Mouse (Mus musculus): Measurements from ENCODE around the gene Arhgdia. TPM values are rescaled to one million over a fixed set of nuclear protein-coding genes. Genes with fewer than 3 reads are reported as not detected.

The Arhgdia gene
- total RNA-seq, 1 experiment = 253 TPM

DNA sequence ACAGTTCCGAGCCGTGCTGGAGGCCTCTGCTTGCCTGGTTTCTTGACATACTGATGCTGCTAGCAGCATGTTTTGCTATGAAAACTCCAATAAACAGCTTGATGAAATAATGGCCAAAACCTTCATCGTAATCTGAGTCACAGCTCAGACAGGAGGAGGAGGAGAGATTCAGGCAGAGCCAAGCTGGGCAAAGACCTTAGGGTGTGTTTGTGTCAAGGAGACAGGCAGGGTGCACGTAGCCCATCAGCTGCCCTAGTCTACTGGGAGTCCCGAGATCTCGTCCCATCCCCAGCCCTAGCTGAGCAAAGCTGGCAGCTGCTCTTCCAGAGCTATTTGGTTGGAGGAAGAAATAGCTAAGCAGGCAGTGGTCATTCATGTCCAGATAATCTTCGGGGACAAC lies 24.2 kb upstream of the Arhgdia start:
- in situ Hi-C loops (cut with MboI; ENCODE audit: low sequenced_read_pairs in 2 of 2, unreplicated experiment in 2 of 2) = no loop called here
- H3K4me1 ChIP-seq (ENCODE audit: control insufficient read depth in 2 of 2, insufficient read depth in 2 of 2, low read length in 2 of 2, poor library complexity in 1 of 2) = peaks cover 0 to 21% of the 10 kb centered on the region in 2 experiments; a peak in 3 of 4 replicates

DNA sequence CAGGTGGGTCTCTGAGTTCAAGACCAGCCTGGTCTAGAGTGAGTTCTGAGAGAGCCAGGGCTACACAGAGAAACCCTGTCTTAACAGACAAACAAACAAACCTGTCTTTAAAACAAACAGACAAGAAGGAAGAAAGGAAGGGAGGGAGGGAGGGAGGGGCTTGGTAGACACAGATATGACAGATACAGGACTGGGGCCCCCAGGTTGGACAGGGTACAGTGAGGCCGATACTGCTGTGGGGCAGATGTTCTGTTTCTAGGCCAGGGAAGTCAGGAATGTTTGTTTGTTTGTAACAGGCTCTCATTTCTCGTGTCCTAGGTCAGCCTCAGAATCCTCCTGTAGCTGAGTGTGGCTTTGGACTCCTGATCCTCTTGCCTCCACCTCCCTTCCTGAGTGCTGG lies 22.1 kb upstream of the Arhgdia start:
- peaks cover 0 to 12% of the 10 kb centered on the region in 2 experiments; a peak in 3 of 4 replicates for H3K4me1 ChIP-seq (ENCODE audit: control insufficient read depth in 2 of 2, insufficient read depth in 2 of 2, low read length in 2 of 2, poor library complexity in 1 of 2)
- DNase-seq (ENCODE audit: low read depth, low spot score) = no peak
- no peak overlapping the region for H3K4me3 ChIP-seq (ENCODE audit: insufficient read depth in 1 of 2, low read depth in 1 of 2, low read length in 2 of 2, poor library complexity in 1 of 2, severe bottlenecking in 1 of 2)
- in situ Hi-C loops (cut with MboI; ENCODE audit: low sequenced_read_pairs in 2 of 2, unreplicated experiment in 2 of 2) = no loop called here
- H3K27ac ChIP-seq (ENCODE audit: insufficient read depth, low read depth, low read length, poor library complexity, severe bottlenecking) = no peak overlapping the region
- no peaks in the 10 kb centered on the region for H3K9me3 ChIP-seq (ENCODE audit: control insufficient read depth, insufficient read depth, low read depth, low read length)
- H3K36me3 ChIP-seq (ENCODE audit: control insufficient read depth, insufficient read depth, low read length, poor library complexity, severe bottlenecking) = peaks cover 21% of the 10 kb centered on the region
- TF ChIP-seq ZNF384 (IDR thresholded peaks at IDR 0.05; ENCODE audit: low read depth, low read length) = no peak
- TF ChIP-seq CHD2 (IDR thresholded peaks at IDR 0.05; ENCODE audit: low read depth, low read length) = no peak
- TF ChIP-seq MAFK (IDR thresholded peaks at IDR 0.05; ENCODE audit: insufficient read depth, low read depth, low read length) = no peak
- TF ChIP-seq HCFC1 (IDR thresholded peaks at IDR 0.05; ENCODE audit: borderline replicate concordance, insufficient read depth, low read length) = no peak
- TF ChIP-seq ZC3H11A (IDR thresholded peaks at IDR 0.05; ENCODE audit: borderline replicate concordance, low read depth, low read length) = no peak
- no peak overlapping the region for H3K9ac ChIP-seq (ENCODE audit: insufficient read depth, low read depth, low read length, poor library complexity, severe bottlenecking)

More for the DNA sequence above, 24.2 kb upstream of the Arhgdia start:
- H3K9me3 ChIP-seq (ENCODE audit: control insufficient read depth, insufficient read depth, low read depth, low read length) = no peaks in the 10 kb centered on the region
- no peak for DNase-seq (ENCODE audit: low read depth, low spot score)
- TF ChIP-seq MAFK (IDR thresholded peaks at IDR 0.05; ENCODE audit: insufficient read depth, low read depth, low read length) (no peak), CHD2 (IDR thresholded peaks at IDR 0.05; ENCODE audit: low read depth, low read length) (no peak), ZNF384 (IDR thresholded peaks at IDR 0.05; ENCODE audit: low read depth, low read length) (no peak), ZC3H11A (IDR thresholded peaks at IDR 0.05; ENCODE audit: borderline replicate concordance, low read depth, low read length) (no peak), HCFC1 (IDR thresholded peaks at IDR 0.05; ENCODE audit: borderline replicate concordance, insufficient read depth, low read length) (no peak)
- no peak overlapping the region for H3K27ac ChIP-seq (ENCODE audit: insufficient read depth, low read depth, low read length, poor library complexity, severe bottlenecking)
- H3K4me3 ChIP-seq (ENCODE audit: insufficient read depth in 1 of 2, low read depth in 1 of 2, low read length in 2 of 2, poor library complexity in 1 of 2, severe bottlenecking in 1 of 2) = no peak overlapping the region
- H3K9ac ChIP-seq (ENCODE audit: insufficient read depth, low read depth, low read length, poor library complexity, severe bottlenecking) = no peak overlapping the region
- H3K36me3 ChIP-seq (ENCODE audit: control insufficient read depth, insufficient read depth, low read length, poor library complexity, severe bottlenecking) = peaks cover 25% of the 10 kb centered on the region

DNA sequence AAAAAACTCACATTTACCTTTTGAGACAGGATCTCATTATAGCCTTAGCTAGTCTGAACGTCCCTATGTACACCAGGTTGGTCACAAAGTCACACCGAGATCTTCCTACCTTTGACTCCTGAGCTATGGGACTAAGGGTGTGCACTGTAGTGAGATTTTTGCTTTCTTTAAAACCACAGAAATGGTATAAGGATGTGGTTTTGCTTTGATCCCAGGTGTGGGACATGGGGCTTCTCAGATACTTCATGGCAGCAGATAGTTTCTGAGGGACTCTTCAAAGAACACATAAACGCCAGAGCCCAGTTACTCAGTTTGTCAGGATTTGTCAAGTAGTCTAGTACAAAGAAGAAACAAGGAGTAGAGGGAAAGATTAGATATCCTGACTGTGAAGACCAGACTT lies 19.3 kb upstream of the Arhgdia start:
- no peak for DNase-seq (ENCODE audit: low read depth, low spot score)
- TF ChIP-seq HCFC1 (IDR thresholded peaks at IDR 0.05; ENCODE audit: borderline replicate concordance, insufficient read depth, low read length) (no peak), ZNF384 (IDR thresholded peaks at IDR 0.05; ENCODE audit: low read depth, low read length) (no peak), CHD2 (IDR thresholded peaks at IDR 0.05; ENCODE audit: low read depth, low read length) (no peak), ZC3H11A (IDR thresholded peaks at IDR 0.05; ENCODE audit: borderline replicate concordance, low read depth, low read length) (no peak), MAFK (IDR thresholded peaks at IDR 0.05; ENCODE audit: insufficient read depth, low read depth, low read length) (no peak)
- Histone ChIP-seq H3K9ac (ENCODE audit: insufficient read depth, low read depth, low read length, poor library complexity, severe bottlenecking) (no peak overlapping the region), H3K36me3 (ENCODE audit: control insufficient read depth, insufficient read depth, low read length, poor library complexity, severe bottlenecking) (peaks cover 32% of the 10 kb centered on the region), H3K27ac (ENCODE audit: insufficient read depth, low read depth, low read length, poor library complexity, severe bottlenecking) (no peak overlapping the region), H3K4me3 (ENCODE audit: insufficient read depth in 1 of 2, low read depth in 1 of 2, low read length in 2 of 2, poor library complexity in 1 of 2, severe bottlenecking in 1 of 2) (no peak overlapping the region), H3K9me3 (ENCODE audit: control insufficient read depth, insufficient read depth, low read depth, low read length) (no peaks in the 10 kb centered on the region), H3K4me1 (ENCODE audit: control insufficient read depth in 2 of 2, insufficient read depth in 2 of 2, low read length in 2 of 2, poor library complexity in 1 of 2) (peaks cover 4 to 7% of the 10 kb centered on the region in 2 experiments; a peak in 3 of 4 replicates)
- in situ Hi-C loops (cut with MboI; ENCODE audit: low sequenced_read_pairs in 2 of 2, unreplicated experiment in 2 of 2) = no loop called here

DNA sequence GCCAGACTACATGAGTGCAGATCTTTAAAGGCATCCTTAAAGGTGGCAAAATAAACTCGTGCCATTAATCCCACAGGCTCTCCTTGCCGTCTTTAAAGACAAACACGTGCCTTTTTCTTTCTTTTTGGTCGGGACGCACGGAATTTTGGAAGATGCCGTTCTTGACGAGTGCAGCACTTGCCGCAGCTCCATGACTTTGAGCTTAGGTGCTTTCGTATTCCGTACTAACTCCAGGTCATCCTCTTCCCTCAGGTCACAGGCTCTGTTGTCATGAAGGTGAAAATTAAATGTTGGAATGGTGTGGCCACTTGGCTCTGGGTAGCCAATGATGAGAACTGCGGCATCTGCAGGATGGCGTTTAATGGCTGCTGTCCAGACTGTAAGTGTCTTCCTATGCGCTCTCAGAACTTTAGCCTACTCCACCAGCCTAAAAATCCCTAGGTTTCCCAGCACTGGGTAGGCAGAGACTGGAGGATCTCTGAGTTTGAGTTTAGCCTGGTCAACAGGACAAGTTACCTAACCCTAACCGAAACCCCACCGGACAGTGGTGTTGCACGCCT lies 17.6 kb upstream of the Arhgdia start:
- Histone ChIP-seq H3K36me3 (ENCODE audit: control insufficient read depth, insufficient read depth, low read length, poor library complexity, severe bottlenecking) (peaks cover 42% of the 10 kb centered on the region), H3K9ac (ENCODE audit: insufficient read depth, low read depth, low read length, poor library complexity, severe bottlenecking) (peak overlapping the region; percentile 84), H3K4me1 (ENCODE audit: control insufficient read depth in 2 of 2, insufficient read depth in 2 of 2, low read length in 2 of 2, poor library complexity in 1 of 2) (peaks cover 4 to 7% of the 10 kb centered on the region in 2 experiments; a peak in 3 of 4 replicates), H3K27ac (ENCODE audit: insufficient read depth, low read depth, low read length, poor library complexity, severe bottlenecking) (peak overlapping the region; percentile 67; the same call in 1 of the 2 replicates), H3K4me3 (ENCODE audit: insufficient read depth in 1 of 2, low read depth in 1 of 2, low read length in 2 of 2, poor library complexity in 1 of 2, severe bottlenecking in 1 of 2) (peak overlapping the region; percentile 74 to 87), H3K9me3 (ENCODE audit: control insufficient read depth, insufficient read depth, low read depth, low read length) (no peaks in the 10 kb centered on the region)
- DNase-seq (ENCODE audit: low read depth, low spot score) = no peak
- in situ Hi-C loops (cut with MboI; ENCODE audit: low sequenced_read_pairs in 2 of 2, unreplicated experiment in 2 of 2) = no loop called here
- TF ChIP-seq CHD2 (IDR thresholded peaks at IDR 0.05; ENCODE audit: low read depth, low read length) (no peak), HCFC1 (IDR thresholded peaks at IDR 0.05; ENCODE audit: borderline replicate concordance, insufficient read depth, low read length) (no peak)

All from ES-E14 (cell line).